Mouse (Mus musculus) lung, postnatal 0 days (tissue): ENCODE measurements at regions not wholly inside any gene's neighbourhood (a gene's known extent, or its start where the extent isn't known, plus 50 kb on each side); places are given as distances from the start of the nearest gene placed in this dataset.

ENCODE experiments used
- ATAC-seq: fragments of 200-750 bp; cut with Nextera tagmentation; 2 replicates; pipeline ENCODE4 v1.8.0; 2017; ENCODE audit warnings: moderate library complexity
- DNase-seq: peaks from one replicate; pipeline ENCODE4 v3.0.0-alpha.2; 2016; ENCODE audit warnings: low spot score
- H3K27ac ChIP-seq: fragments of 300-500 bp; sonication (generic); 2 replicates; pipeline ENCODE4 v1.5.1; 2014; ENCODE audit warnings: antibody characterized with exemption, mild to moderate bottlenecking, low read length, mixed read lengths
- H3K27me3 ChIP-seq: fragments of 300-500 bp; sonication (generic); replicated peaks from 2 replicates; pipeline ENCODE4 v1.6.1; 2014; ENCODE audit warnings: low read length, mixed read lengths; ENCODE audit not compliant: insufficient read depth
- H3K36me3 ChIP-seq: fragments of 300-500 bp; sonication (generic); 2 replicates; pipeline ENCODE4 v1.6.1; 2014; ENCODE audit warnings: low read length, mixed read lengths; ENCODE audit not compliant: insufficient read depth
- H3K4me1 ChIP-seq: fragments of 300-500 bp; sonication (generic); 2 replicates; pipeline ENCODE4 v1.6.1; 2014; ENCODE audit warnings: antibody characterized with exemption, low read depth, low read length, mixed read lengths; ENCODE audit not compliant: insufficient read depth
- H3K4me2 ChIP-seq: fragments of 300-500 bp; sonication (generic); replicated peaks from 2 replicates; pipeline ENCODE4 v1.6.1; 2014; ENCODE audit warnings: low read depth, mild to moderate bottlenecking, low read length, moderate library complexity, mixed read lengths
- H3K4me3 ChIP-seq: fragments of 300-500 bp; sonication (generic); 2 replicates; pipeline ENCODE4 v1.5.1; 2014; ENCODE audit warnings: low read depth, low read length
- H3K9ac ChIP-seq: fragments of 300-500 bp; sonication (generic); replicated peaks from 2 replicates; pipeline ENCODE4 v1.6.1; 2014; ENCODE audit warnings: low read depth, mild to moderate bottlenecking
- H3K9me3 ChIP-seq: fragments of 300-500 bp; sonication (generic); 2 replicates; pipeline ENCODE4 v1.6.1; 2016; ENCODE audit warnings: low read length, mixed read lengths
- CTCF ChIP-seq: IDR thresholded peaks from 2 replicates; pipeline ENCODE4 v1.5.1; 2016; ENCODE audit warnings: antibody characterized with exemption, mild to moderate bottlenecking
- EP300 ChIP-seq: IDR thresholded peaks from 2 replicates; pipeline ENCODE4 v1.6.1; 2016; ENCODE audit warnings: antibody characterized with exemption, mild to moderate bottlenecking, control low read depth
- WGBS: fragments of 180-500 bp; shearing (Covaris S2); extraction: QIAGEN DNeasy Blood & Tissue Kit; methylation state at CpG from one replicate; pipeline ENCODE4 v1.1.7; 2014; 5-methylcytosine and 5-hydroxymethylcytosine counted together

DNA sequence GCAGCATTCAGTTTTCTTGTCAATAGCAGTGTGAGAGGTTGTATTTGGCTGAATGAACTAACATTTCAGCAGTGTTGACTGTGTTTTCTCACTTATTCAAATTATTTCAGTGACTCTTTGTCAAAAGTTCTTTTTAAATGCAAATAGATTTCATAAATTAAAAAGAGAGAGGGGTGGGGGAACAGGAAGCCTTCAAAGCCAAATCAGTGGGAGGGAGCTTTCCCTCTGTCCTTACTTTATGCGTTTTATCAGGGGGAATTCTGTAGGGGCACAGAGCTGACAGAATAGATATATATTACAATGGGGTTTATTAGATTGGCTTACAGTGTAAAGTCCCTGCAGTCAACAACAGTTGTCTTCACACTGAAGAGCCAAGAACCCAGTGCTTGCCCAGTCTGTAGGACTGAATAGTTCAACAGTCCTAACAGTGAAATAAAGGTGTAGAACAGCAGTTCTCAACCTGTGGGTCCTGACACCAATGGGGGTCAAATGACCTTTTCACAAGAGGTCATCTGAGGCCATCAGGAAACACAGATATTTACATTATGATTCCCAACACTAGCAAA is 479.5 kb upstream of the Arpp21 start:
- TF ChIP-seq CTCF (no peak), EP300 (no peak)
- no peaks in the 10 kb centered on the region for H3K36me3 ChIP-seq

GRCm38 (mm10) chr9:112678866-112679265 is 443.1 kb upstream of the Arpp21 start:
- H3K4me1 ChIP-seq, result no peaks in the 10 kb centered on the region
- 52% methylated on average over 1 of the region's 1 CpGs for WGBS
- TF ChIP-seq EP300 (no peak), CTCF (no peak)

More for the DNA sequence above, 479.5 kb upstream of the Arpp21 start:
- DNase-seq (no peak), ATAC-seq (no peak)
- 62% methylated on average over 1 of the region's 1 CpGs for WGBS
- Histone ChIP-seq H3K9ac (no peak overlapping the region), H3K27ac (no peak overlapping the region), H3K4me1 (no peaks in the 10 kb centered on the region), H3K4me3 (no peak overlapping the region), H3K27me3 (no peaks in the 10 kb centered on the region), H3K9me3 (no peaks in the 10 kb centered on the region), H3K4me2 (no peak overlapping the region)

DNA sequence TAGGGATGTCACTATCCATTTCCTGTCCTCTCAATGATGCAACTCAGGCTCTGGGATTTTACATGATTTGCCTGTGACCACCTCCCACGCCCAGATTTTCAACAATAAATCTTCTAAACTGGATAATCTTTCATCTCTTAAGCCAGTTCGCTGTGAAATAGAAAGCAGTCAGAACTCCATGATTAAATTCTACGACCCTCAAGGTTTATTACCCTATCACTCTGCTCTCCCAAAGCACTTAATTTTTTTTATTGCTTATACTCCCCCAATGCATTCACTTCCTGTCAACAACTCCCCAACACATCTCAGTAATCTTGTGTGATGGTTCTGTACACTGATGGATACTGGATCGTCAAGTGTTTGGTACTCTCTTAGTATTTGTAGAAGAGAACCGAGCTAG is 439.5 kb upstream of the Arpp21 start:
- no peak overlapping the region for H3K4me2 ChIP-seq
- WGBS, result 69% methylated on average over 5 of the region's 5 CpGs
- no peaks in the 10 kb centered on the region for H3K36me3 ChIP-seq
- no peaks in the 10 kb centered on the region for H3K4me1 ChIP-seq
- TF ChIP-seq CTCF, result no peak
- TF ChIP-seq EP300, result no peak
- no peak overlapping the region for H3K9ac ChIP-seq
- no peak overlapping the region for H3K27ac ChIP-seq
- DNase-seq (no peak), ATAC-seq (no peak)
- no peaks in the 10 kb centered on the region for H3K9me3 ChIP-seq
- H3K27me3 ChIP-seq, result no peaks in the 10 kb centered on the region
- no peak overlapping the region for H3K4me3 ChIP-seq

More at GRCm38 (mm10) chr9:112678866-112679265, 443.1 kb upstream of the Arpp21 start:
- DNase-seq, result no peak
- H3K36me3 ChIP-seq, result no peaks in the 10 kb centered on the region
- H3K27ac ChIP-seq, result no peak overlapping the region
- H3K9me3 ChIP-seq, result no peaks in the 10 kb centered on the region
- H3K9ac ChIP-seq, result no peak overlapping the region
- no peaks in the 10 kb centered on the region for H3K27me3 ChIP-seq
- no peak overlapping the region for H3K4me3 ChIP-seq
- no peak for ATAC-seq
- no peak overlapping the region for H3K4me2 ChIP-seq
